Mouse (Mus musculus) forebrain, embryonic 14.5 days (tissue): ENCODE measurements around the gene Ehd1. TPM values are rescaled to one million over a fixed set of nuclear protein-coding genes. Genes with fewer than 3 reads are reported as not detected.
A peak's percentile ranks its signal among the peaks of the same experiment; 100 is the strongest.

ENCODE experiments used
- ATAC-seq: fragments of 200-750 bp; cut with Nextera tagmentation; 2 replicates; pipeline ENCODE4 v1.8.0; 2017; ENCODE audit warnings: mild to moderate bottlenecking, moderate library complexity
- DNase-seq: peaks from one replicate; pipeline ENCODE4 v3.0.0-alpha.2; 2015; ENCODE audit warnings: low spot score
- H3K27ac ChIP-seq: fragments of 300-500 bp; sonication (generic); 2 replicates; pipeline ENCODE4 v1.5.1; 2014; ENCODE audit warnings: low read depth, mild to moderate bottlenecking, control low read depth, low read length, moderate library complexity
- H3K27me3 ChIP-seq: fragments of 300-500 bp; sonication (generic); replicated peaks from 2 replicates; pipeline ENCODE4 v1.6.1; 2014; ENCODE audit warnings: low read length, control low read depth, mixed read lengths; ENCODE audit not compliant: control insufficient read depth, insufficient read depth
- H3K36me3 ChIP-seq: fragments of 300-500 bp; sonication (generic); 2 replicates; pipeline ENCODE4 v1.6.1; 2014; ENCODE audit warnings: low read length, control low read depth; ENCODE audit not compliant: control insufficient read depth, insufficient read depth
- H3K4me1 ChIP-seq: fragments of 300-500 bp; sonication (generic); 2 replicates; pipeline ENCODE4 v1.6.1; 2014; ENCODE audit warnings: antibody characterized with exemption, low read length, control low read depth; ENCODE audit not compliant: control insufficient read depth, insufficient read depth
- H3K4me2 ChIP-seq: fragments of 300-500 bp; sonication (generic); 2 replicates; pipeline ENCODE4 v1.6.1; 2014; ENCODE audit warnings: mild to moderate bottlenecking, control low read depth, low read length
- H3K4me3 ChIP-seq: fragments of 300-500 bp; sonication (generic); 2 replicates; pipeline ENCODE4 v1.5.1; 2014; ENCODE audit warnings: low read depth, low read length, control low read depth
- H3K9ac ChIP-seq: fragments of 300-500 bp; sonication (generic); 2 replicates; pipeline ENCODE4 v1.6.1; 2014; ENCODE audit warnings: mild to moderate bottlenecking, low read length, control low read depth, moderate library complexity
- H3K9me3 ChIP-seq: fragments of 300-500 bp; sonication (generic); replicated peaks from 2 replicates; pipeline ENCODE4 v1.6.1; 2016; ENCODE audit warnings: low read length, control low read depth, mixed read lengths; ENCODE audit not compliant: control insufficient read depth
- WGBS: fragments of 180-500 bp; shearing (Covaris S2); extraction: QIAGEN DNeasy Blood & Tissue Kit; methylation state at CpG from one replicate; pipeline ENCODE4 v1.1.7; 2014; 5-methylcytosine and 5-hydroxymethylcytosine counted together
- polyA plus RNA-seq: library from polyadenylated mRNA; unstranded; fragments of >200 nt; fragmentation: Nextera tagmentation; extraction: Ambion mirVana; gene quantifications from 2 replicates; pipeline ENCODE4 v1.2.1, GENCODE M21; 2014

Gene Ehd1
- polyA plus RNA-seq, 1 experiment from 2014 or later: 71.3 TPM

GRCm38 (mm10) chr19:6339191-6339590 lies 62.7 kb downstream of the Ehd1 start:
- no peaks in the 10 kb centered on the region for H3K27me3 ChIP-seq
- peaks cover 51% of the 10 kb centered on the region for H3K36me3 ChIP-seq
- no peak overlapping the region for H3K9ac ChIP-seq
- no peak for DNase-seq
- no peak overlapping the region for H3K4me2 ChIP-seq
- H3K4me1 ChIP-seq: peaks cover 19% of the 10 kb centered on the region
- no peak overlapping the region for H3K4me3 ChIP-seq
- no peak for ATAC-seq
- WGBS: 93% methylated on average over 6 of the region's 6 CpGs
- no peaks in the 10 kb centered on the region for H3K9me3 ChIP-seq
- no peak overlapping the region for H3K27ac ChIP-seq

- Histone ChIP-seq H3K9ac (no peak overlapping the region), H3K4me3 (no peak overlapping the region), H3K4me2 (no peak overlapping the region; the same call in 1 of the 2 replicates), H3K4me1 (peaks cover 19% of the 10 kb centered on the region), H3K9me3 (no peaks in the 10 kb centered on the region), H3K27ac (no peak overlapping the region), H3K27me3 (no peaks in the 10 kb centered on the region), H3K36me3 (peaks cover 58% of the 10 kb centered on the region)
- DNase-seq (no peak), ATAC-seq (no peak)
- 69% methylated on average over 15 of the region's 15 CpGs for WGBS
These were observed 63.5 kb downstream of the Ehd1 start for GRCm38 (mm10) chr19:6339890-6340504.

DNA sequence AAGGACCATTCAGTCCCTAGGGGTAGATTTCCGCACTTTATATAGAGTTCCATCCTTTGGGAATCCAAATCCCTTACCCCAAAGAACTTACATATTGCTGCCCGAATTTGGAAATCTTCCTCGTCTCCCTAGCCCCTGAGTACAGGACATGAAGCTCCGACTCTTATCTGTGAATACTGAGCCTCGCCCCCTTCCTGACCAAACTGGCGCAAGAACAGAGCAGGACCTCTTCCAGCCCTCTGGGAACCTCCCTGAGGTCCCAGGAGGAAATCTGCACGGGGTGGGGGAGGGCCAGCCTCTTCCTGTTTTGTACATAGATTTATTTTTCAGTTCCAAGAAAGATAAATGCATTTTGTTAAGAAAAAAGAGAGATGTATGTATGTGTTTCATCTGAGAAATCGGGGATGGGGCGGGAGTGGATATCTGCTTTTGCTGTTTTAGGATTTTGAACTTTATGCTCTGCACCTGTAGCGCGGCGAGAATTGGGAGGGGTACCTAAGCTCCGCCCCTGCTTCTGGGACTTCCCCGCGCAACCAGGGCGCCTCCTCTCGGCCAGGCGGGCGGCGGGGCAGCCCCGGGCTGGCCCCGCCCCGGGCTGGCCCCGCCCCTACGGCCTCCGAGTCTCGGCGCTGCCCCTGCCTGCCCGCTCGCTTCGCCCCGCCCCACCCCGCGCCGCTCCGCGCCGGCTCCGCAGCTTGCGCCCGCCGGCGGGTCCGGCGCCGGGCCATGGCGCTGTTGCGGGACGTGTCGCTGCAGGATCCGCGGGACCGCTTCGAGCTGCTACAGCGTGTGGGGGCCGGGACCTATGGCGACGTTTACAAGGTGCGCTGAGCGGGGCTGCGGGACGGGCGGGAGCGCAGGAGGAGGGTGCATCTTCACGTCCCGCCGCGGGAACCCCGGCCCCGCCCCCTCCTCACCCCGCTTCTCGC lies 64.3 kb downstream of the Ehd1 start, which contains the start of gene Map4k2:
Gene Map4k2 (plus strand): TSS at position 612 of the 929 bp plus-strand sequence.
- DNase-seq: peak; percentile 68
- Histone ChIP-seq H3K27ac (0 out of 2 replicates have a peak within 1 kb of the TSS, but pooled peaks have one; percentile 14), H3K4me3 (peak within 1 kb of the TSS; percentile 51), H3K36me3 (peaks cover 66% of the 10 kb centered on the region), H3K4me2 (peak within 1 kb of the TSS; percentile 85), H3K4me1 (peaks cover 17% of the 10 kb centered on the region), H3K9me3 (no peaks in the 10 kb centered on the region), H3K27me3 (no peaks in the 10 kb centered on the region), H3K9ac (peak within 1 kb of the TSS; percentile 67)
- peak; percentile 76 for ATAC-seq
- 7% methylated on average over 60 of the region's 72 CpGs for WGBS

- no peak for ATAC-seq
- Histone ChIP-seq H3K4me2 (peak overlapping the region; percentile 85), H3K4me1 (peaks cover 9% of the 10 kb centered on the region), H3K9ac (peak overlapping the region; percentile 67), H3K4me3 (peak overlapping the region; percentile 51), H3K27me3 (no peaks in the 10 kb centered on the region), H3K9me3 (no peaks in the 10 kb centered on the region), H3K27ac (0 out of 2 replicates have a peak overlapping the region, but pooled peaks have one; percentile 14), H3K36me3 (peaks cover 73% of the 10 kb centered on the region)
- DNase-seq: no peak
- 18% methylated on average over 16 of the region's 23 CpGs for WGBS
These were observed 65.0 kb downstream of the Ehd1 start for GRCm38 (mm10) chr19:6341453-6342077.

DNA sequence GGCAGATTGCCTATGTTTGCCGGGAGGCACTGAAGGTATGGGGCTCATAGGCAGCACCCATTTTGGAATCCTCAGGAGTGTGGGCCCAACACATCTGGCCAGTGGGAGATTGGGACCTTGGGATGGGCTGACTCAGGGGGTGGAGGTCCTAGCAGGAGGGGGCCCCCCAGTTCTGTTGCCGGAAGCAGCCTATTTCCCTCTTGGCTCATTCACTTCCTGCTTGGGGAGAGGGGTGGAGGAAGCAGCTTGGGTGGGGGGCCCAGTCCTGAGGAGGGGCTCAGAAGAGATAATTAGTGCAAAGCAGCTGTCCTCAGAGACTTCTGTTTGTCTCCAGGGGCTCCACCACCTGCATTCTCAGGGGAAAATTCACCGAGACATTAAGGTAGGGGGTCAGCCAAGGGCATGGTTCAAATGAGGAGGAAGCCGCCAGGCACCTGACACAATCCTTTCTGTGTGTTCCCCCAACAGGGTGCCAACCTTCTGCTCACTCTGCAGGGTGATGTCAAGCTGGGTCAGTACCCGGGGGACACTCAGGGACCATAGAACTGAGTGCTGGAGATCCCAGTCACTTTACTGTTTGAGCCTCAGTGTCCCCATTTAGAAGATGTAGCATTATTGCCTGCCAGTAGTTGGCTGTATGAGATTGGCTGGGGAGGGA lies 65.9 kb downstream of the Ehd1 start:
- ATAC-seq (no peak), DNase-seq (no peak)
- Histone ChIP-seq H3K27me3 (no peaks in the 10 kb centered on the region), H3K9me3 (no peaks in the 10 kb centered on the region), H3K4me2 (no peak overlapping the region), H3K36me3 (peaks cover 76% of the 10 kb centered on the region), H3K4me1 (peaks cover 4% of the 10 kb centered on the region; the same call in 1 of the 2 replicates), H3K4me3 (no peak overlapping the region), H3K9ac (no peak overlapping the region), H3K27ac (no peak overlapping the region)
- WGBS: 83% methylated on average over 5 of the region's 5 CpGs

GRCm38 (mm10) chr19:6343066-6343925 lies 66.8 kb downstream of the Ehd1 start:
- Histone ChIP-seq H3K9me3 (no peaks in the 10 kb centered on the region), H3K4me2 (no peak overlapping the region), H3K36me3 (peaks cover 72% of the 10 kb centered on the region), H3K4me1 (peaks cover 4% of the 10 kb centered on the region; the same call in 1 of the 2 replicates), H3K27me3 (no peaks in the 10 kb centered on the region), H3K9ac (no peak overlapping the region), H3K27ac (no peak overlapping the region), H3K4me3 (no peak overlapping the region)
- WGBS: 88% methylated on average over 19 of the region's 19 CpGs
- DNase-seq: no peak
- ATAC-seq: no peak

- Histone ChIP-seq H3K9me3 (no peaks in the 10 kb centered on the region), H3K27ac (no peak overlapping the region), H3K9ac (no peak overlapping the region), H3K4me1 (peaks cover 4% of the 10 kb centered on the region; the same call in 1 of the 2 replicates), H3K27me3 (no peaks in the 10 kb centered on the region), H3K36me3 (peaks cover 71% of the 10 kb centered on the region), H3K4me3 (no peak overlapping the region), H3K4me2 (no peak overlapping the region)
- WGBS: 91% methylated on average over 5 of the region's 5 CpGs
- DNase-seq: no peak
- ATAC-seq: no peak
These were observed 67.5 kb downstream of the Ehd1 start for GRCm38 (mm10) chr19:6343996-6344395.

DNA sequence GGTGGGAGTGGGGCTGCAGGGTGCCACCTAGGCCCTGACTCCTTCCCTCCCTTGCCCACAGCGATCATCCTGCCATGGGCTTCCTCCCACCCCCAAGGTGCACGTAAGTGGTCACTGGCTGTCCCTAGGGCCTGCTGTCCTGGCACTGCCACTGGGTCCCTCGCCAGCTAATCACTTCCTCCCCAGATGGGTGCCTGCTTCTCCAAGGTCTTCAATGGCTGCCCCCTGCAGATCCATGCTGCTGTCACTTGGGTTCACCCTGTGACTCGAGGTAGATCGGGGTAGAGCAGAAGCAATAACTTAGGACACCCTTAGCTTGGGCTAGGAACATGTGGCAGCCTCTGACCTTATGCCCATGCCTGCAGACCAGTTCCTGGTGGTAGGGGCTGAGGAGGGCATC lies 69.5 kb downstream of the Ehd1 start:
- ATAC-seq: no peak
- DNase-seq: no peak
- WGBS: 93% methylated on average over 5 of the region's 5 CpGs

More for the DNA sequence above, 69.5 kb downstream of the Ehd1 start:
- Histone ChIP-seq H3K9ac (no peak overlapping the region), H3K4me2 (no peak overlapping the region), H3K36me3 (peaks cover 70% of the 10 kb centered on the region), H3K4me1 (no peaks in the 10 kb centered on the region), H3K27me3 (no peaks in the 10 kb centered on the region), H3K9me3 (no peaks in the 10 kb centered on the region), H3K4me3 (no peak overlapping the region), H3K27ac (no peak overlapping the region)
